Mouse (Mus musculus) layer of hippocampus, adult 9-11 months (tissue): ENCODE data around the gene Rplp2.

Experiments used
- DNase-seq: peaks from one replicate; pipeline ENCODE4 v3.0.0; 2022

Rplp2 gene

DNA sequence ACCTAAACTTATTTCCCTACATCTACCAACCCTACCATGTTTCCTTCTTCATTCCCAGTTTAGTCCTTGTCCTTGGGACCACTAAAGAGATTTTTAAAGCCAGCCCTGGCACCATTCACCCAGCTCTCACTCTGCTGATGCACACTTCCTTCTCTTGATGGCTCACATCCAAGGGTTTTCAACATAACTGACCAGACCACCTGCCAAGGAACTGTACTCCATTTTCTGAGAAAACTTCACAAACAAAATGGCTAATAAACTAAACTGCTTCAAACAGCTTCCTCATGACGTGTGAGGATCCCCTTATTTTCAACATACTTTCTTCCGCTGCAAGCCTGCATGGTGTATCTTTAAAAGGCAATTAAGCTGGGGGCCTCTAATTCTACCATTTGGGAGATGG lies 6.5 kb downstream of the Rplp2 start:
- no peak for DNase-seq

DNA sequence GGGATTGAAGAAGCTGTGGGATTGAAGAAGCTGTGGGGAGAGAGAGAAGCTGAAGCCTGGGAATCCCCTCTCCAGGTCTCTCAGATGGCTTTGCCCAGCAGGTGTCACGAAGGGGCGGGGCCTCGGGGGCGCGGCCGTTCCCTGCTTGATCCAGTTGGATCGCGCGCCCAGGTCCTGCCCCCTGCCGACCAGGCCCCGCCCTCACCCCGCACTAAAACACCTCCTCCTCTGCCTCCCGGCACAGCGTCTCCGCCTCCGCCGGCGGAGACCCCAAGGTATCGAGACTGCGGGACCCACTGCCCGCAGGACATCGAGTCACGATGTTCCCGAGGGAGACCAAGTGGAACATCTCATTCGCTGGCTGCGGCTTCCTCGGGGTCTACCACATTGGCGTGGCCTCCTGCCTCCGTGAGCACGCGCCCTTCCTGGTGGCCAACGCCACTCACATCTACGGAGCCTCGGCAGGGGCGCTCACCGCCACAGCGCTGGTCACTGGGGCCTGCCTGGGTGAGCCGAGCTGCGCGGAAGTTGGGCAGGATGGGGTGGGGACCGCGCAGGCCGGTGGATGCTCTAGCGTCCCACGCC lies 7.9 kb downstream of the Rplp2 start, which contains the start of gene Pnpla2:
Gene Pnpla2 (plus strand): TSS at position 232 of the 585 bp plus-strand sequence.
- DNase-seq, result peak; percentile 92

DNA sequence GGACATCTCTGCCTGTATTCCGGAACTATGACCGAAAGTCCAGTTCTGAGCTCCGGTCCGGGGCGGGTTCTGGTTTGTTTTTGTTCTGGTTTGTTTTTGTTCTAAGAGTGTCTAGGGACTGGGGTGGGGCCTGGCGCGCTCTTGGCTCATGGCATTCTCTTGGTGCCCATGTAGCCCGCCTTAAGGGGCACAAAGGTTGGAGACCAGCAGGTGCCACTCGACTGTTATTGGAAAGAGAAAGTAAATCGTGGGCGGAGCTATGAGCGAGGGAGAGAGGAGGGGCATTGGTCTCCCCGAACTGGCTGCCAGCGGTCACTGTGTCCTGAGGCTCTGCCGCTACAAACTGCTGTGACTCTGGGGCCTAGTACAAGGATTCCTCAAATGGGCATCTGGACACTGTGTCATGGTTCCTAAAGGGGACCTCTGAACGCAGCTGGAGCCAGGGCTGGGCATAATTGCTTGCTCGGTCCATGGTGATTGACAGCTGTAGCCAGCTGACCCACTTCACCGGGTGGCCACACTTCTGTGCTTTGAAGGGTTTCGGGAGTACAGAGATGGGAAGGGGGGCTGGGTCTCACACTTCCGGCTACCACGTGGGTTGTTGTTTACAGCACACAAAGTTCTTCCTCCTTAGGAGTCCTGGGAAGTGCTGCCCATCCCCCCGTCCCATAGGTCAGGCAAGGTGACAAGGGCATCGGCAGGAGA lies 8.6 kb downstream of the Rplp2 start:
- peak; percentile 66 for DNase-seq

DNA sequence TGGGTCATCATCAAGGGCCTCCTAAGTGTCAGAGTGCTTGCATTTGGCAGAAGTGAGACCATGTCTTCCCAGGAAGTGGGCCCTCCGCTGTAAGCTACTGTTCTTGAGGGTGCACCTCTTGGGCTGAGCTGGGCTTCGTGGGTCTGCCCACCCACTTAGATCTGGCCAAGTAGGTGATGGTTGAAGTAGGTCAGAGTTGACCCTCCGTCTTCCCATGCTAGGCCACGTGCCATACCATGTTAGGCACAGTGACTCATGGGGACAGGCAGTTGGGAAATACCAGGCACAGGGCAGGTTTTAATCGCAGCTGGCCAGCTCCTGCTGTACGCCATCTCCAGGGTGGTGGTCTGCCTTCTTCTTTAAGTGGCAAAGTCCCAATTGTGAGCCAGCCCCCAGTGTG lies 9.6 kb downstream of the Rplp2 start:
- DNase-seq, result no peak

DNA sequence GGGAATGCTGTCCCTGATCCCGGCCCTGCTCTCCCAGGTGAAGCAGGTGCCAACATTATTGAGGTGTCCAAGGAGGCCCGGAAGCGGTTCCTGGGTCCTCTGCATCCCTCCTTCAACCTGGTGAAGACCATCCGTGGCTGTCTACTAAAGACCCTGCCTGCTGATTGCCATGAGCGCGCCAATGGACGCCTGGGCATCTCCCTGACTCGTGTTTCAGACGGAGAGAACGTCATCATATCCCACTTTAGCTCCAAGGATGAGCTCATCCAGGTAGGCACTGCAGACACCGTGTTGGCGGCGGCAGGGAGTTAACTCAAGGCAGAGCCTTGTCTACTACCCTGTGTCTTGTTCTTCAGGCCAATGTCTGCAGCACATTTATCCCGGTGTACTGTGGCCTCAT lies 10.1 kb downstream of the Rplp2 start:
- no peak for DNase-seq

DNA sequence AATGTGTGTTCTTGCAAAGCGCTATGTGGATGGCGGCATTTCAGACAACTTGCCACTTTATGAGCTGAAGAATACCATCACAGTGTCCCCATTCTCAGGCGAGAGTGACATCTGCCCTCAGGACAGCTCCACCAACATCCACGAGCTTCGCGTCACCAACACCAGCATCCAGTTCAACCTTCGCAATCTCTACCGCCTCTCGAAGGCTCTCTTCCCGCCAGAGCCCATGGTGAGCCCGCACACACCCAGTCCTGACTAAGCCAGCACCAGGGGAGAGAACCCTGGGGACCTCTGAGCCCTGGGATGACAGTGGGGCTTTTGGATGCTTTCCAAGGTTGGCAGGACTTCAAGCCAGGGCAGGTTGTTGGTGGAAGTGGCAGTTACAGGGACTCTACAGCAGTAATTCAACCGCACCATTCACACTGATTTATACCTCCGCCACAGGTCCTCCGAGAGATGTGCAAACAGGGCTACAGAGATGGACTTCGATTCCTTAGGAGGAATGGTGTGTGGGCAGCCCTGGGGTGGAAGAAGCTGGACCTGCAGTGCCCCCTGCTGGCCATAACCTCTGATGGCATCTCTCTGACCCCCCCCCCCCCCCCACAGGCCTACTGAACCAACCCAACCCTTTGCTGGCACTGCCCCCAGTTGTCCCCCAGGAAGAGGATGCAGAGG lies 11.0 kb downstream of the Rplp2 start:
- DNase-seq, result no peak

DNA sequence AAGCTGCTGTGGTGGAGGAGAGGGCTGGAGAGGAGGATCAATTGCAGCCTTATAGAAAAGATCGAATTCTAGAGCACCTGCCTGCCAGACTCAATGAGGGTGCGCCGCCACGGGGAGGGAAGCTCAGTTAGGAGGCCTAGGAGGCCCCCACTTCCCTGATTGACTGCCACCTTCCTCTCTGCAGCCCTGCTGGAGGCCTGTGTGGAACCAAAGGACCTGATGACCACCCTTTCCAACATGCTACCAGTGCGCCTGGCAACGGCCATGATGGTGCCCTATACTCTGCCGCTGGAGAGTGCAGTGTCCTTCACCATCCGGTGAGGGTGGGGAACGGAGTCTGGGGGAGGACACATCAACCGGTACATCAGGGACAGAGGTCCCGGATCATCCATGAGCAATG lies 11.5 kb downstream of the Rplp2 start:
- DNase-seq, result no peak

DNA sequence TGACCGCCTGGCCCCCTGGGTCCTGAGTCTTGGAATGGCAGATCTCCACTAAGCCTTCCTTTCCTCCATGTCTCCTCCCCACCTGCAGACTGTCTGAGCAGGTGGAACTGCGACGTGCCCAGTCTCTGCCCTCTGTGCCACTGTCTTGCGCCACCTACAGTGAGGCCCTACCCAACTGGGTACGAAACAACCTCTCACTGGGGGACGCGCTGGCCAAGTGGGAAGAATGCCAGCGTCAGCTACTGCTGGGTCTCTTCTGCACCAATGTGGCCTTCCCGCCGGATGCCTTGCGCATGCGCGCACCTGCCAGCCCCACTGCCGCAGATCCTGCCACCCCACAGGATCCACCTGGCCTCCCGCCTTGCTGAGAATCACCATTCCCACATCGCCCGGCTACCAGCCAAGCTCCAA lies 12.1 kb downstream of the Rplp2 start:
- DNase-seq, result no peak

DNA sequence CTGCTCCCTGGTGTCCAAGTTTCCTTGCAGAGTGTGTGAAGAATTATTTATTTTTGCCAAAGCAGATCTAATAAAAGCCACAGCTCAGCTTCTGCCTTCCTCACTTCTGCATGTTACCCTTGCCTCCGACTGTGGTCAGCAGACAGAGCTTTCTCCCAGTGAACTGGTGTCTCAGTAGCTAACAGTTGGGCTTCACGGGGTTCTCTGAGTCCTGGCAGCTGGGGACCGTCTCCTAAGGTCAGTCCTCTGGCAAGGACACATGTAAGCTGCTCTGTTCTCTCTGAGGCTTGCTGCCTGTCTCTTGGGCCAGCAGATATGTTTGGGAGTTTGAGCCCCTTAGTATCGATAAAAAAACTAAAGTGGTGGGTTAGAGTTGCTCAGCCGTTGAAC lies 12.8 kb downstream of the Rplp2 start:
- DNase-seq, result no peak

DNA sequence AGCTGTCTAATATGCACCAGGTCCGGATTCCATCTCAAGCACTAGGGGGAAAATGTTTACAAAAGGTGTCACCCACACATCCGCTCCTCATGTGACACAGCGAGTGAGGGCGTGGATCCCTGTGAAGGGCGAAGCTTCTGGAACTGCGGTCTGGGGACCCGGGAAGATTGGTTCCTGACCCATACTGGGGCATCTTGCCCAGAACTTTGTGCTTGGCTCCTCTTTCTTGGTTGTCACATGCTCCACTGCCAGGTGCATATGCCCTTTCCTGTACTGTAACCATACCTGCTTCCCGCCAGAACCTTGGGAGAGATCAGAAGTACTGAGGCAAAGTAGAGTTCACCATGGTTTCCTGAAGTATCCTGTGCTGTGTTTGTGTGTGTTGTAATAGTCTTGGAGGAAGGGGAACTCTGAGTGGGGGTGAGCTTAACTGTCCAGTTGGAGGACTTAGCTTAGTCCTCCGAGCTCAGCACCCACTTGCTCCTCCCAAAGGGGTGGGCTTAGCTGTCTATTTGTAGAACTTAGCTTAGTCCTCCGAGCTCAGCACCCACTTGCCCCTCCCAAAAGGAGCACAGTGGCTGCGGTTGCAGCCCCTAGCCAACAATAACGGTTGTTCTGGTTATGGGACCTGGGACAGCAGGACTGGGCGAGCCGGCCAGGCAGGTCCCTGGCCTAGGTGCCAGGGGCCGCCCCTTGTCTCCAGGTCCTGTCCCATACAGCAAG lies 13.4 kb downstream of the Rplp2 start, which contains the start of gene Cracr2b:
Gene Cracr2b (plus strand): TSS at position 704 of the 723 bp plus-strand sequence.
- DNase-seq, result peak; percentile 80

DNA sequence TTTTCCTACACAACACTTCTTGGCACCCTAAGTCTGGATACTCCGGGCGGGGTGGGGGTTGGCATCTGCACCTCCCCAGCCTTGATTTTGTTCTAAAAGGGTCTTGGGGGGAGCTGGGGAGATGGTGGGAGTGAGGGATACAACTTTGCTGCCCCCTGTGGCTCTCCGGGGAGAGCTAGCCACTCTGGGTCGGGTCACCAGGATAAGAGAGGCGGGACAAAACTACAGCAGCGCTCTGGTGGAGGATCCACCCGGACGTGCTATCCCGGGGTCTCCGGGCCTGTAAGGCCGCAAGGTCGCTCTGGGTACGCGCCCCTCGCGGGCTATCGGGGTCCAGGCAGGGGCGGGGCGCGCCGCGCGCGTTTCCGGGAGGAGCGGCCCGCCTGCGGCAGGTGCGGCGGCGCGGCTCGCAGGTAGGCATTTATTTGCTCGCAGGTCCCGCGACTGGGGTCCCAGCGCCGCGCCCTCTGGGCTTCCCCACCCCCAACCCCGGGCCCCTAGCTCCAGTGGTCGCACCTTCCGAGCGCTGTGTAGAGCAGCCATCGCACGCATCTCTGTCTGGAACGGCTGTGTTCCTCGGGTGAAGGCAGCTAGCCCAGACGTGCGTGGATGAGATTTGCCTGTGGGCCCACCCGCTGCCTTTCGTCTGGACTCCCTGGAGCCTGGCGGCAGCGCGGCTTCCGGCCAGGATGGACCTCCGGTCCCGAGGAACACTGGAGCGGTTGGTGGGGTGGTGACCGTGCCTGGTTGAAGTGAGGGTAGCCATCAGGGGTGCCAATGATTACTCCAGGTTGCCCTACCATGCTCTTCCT lies 14.6 kb downstream of the Rplp2 start:
- no peak for DNase-seq

DNA sequence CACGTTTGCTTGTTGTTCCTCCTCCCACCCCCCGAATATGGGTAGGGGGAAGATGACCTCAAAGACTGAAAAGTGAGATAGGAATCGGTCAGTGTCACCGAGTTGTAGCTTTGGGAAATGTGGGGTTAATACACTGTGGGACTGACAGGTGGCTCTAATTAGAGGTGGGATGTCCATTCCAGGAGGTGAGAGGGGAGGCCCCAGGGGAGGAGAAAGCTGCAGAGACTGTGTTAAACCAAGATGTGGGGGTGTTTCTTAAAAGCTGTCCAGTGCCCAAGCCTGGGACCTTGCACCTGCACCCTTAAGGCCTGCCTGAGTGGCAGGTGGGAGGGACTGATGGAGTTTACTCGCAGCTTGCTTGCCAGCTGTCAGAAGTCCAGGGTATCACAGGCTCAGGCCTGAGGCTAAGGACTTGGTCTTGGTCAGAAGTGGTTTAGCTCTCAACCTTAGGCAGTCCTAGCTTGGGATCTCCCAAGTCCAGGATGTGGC lies 15.2 kb downstream of the Rplp2 start:
- no peak for DNase-seq

DNA sequence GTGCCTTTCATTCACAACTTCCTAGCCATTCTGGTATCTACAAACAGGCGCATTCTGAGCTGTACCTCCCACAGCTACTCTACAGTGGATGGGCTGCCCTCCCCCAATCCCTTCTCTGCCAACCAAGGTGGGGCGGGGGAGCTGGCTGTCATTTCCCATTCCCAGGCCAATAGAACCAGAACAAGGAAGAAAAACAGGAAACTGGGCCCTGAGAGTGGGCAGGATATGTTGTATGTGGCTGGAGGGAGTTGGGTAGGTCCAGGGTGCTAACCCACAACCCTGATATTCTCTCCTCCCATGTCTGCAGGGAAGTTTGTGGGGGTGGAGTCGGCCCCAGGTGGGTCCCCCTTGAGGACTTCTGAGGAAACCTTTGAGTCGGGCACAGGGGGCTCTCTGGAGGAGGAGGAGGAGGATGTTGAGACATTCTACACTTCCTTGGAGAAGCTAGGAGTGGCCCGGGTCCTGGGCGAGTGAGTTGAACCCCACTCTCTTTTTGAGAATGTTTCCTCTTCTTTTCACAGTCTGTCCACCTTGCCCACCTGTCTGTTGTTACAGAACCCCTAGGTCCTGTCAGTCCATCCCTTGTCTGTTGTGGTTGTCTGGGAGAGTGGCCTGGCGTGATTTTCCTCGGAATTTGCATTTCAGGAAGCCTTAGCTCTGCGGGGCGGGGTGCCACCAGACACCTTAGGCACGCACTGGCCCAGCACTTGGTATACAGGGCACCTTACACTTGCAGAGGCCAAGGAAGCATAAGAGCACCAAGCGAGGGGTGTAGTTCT lies 16.8 kb downstream of the Rplp2 start:
- no peak for DNase-seq

DNA sequence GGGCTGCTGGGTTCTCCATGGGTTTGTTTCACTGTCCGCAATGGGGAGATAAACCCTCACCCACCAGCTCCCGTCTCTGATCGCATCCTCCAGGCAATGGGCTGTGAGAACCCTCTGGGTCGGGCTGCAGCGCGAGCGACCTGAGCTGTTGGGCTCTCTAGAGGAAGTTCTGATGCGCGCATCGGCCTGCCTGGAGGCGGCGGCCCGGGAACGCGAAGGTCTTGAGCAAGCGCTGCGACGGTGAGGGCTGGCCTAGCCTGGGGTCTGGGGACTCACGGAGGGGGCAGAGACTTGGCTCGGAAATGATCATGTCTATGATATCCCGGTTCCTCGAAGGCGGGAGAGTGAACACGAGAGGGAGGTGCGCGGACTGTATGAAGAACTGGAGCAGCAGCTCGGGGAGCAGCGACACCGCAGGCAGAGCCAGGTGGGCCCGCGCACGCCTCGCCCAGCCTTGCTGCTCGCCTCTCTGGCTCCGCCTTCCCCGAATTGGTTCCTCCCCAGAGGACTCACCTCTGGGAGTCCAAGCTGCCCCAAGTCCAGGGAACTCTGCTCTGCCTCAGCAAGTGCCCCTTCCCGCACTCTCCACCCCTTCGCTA lies 17.5 kb downstream of the Rplp2 start:
- DNase-seq, result no peak

DNA sequence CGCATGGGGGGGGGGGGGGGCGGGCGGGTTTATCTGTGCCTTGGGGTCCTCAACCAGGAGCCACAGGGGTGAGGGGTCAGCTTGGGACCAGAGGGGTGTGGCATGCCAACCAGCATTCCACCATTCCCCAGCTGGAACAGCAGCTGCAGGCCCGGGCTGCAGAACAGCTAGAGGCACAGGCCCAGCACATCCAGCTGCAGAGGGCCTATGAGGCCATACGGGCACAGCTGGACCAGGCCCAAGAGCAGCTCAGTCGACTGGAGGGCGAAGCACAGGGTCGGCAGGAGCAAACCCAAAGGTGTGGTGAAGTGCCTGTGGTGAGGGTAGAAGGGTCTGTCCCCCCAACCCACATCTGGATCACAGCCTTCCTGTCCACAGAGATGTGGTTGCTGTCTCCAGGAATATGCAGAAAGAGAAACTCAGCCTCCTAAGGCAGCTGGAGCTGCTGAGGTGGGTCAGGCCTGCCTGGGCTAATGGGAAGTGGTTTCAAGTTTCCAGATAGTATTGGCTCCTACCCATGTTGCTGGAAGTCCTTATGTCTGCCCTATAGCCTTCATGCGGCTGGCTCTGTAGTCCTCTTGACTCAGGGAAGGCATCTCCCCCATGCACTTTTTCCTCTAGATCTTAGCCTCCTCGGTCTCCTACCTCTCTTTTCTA lies 18.3 kb downstream of the Rplp2 start:
- DNase-seq, result no peak

DNA sequence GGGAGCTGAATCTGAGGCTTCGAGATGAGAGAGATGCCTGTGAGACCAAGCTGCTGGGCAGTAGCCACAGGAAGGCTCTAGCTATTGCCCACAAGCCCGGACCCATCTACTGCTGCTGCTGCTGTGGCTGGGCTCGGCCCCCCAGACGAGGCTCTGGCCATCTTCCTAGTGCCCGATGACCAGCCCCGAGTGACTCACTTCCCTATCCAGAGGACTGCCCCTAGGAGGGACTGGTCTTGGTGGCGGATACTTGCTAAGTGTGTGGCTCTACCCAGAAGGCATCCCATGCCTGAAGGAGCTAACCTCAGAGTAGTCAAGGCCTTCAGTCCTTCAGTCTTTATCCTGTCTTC lies 18.9 kb downstream of the Rplp2 start:
- no peak for DNase-seq

DNA sequence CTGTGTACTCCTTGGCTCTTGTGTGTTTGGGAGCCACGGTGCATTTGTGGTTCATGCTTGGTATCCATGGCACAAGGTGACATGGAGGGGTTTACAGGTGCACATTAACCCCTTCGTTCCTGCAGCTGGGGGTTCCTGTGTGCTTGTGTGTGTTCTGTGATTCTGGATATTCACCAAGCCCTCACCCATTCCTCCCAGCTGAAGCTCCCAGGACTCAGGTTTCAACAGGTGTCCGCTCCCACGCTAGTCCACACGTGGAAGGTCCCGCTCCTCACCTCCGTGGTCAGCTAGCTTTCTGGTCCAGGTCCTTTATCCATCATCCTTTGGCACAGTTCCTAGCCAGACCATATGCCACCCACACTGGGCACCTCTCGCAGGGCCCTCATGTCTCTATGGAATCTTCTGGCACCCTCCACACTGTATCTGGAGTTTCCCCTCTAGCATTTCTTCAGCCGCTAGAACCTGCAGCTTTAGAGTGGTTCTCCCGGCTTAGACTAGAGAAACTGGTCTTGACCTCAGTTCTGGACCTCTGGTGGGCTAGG lies 19.5 kb downstream of the Rplp2 start:
- no peak for DNase-seq

DNA sequence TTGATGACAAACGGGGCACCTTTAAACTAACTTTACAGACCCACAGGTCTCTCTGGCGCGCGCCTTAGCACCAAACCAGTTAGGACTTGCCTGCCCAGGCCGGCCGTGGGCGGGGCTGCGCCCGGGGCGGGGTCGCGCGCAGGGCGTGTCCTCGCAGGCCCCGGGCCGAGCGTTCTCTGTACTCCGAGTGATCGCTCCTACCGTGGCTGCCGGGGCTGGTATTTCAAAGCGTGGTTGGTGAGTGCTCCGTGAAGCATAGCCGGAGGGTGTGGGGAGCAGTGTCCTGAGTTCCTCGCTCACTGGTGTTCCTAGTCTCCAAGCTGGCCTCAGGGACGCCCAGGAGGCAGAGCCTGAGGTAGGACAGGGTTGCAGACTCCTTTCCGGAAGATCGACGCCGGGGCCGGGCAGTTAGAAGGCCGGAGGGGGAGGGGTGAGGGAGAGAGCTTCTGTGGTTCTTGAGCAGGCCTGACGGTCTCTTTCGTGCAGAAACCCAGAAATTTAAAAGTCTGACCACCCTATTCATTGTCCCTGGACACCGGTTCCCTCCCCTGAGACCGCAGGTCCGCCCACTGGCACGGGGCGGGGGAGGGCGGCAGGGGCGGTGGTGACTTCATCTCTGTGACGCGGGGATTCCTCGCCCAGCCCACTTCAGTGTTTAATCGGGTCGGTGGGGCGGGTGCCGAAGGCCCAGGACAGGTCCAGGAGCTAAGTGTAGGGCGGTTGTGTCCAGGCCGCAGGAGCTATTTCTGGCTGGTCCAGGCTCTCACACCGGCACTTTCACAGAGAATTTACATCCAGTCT lies 20.3 kb downstream of the Rplp2 start, which contains the start of gene Cd151:
Gene Cd151 (plus strand): TSS at position 163 of the 801 bp plus-strand sequence.
- DNase-seq, result peak; percentile 72

DNA sequence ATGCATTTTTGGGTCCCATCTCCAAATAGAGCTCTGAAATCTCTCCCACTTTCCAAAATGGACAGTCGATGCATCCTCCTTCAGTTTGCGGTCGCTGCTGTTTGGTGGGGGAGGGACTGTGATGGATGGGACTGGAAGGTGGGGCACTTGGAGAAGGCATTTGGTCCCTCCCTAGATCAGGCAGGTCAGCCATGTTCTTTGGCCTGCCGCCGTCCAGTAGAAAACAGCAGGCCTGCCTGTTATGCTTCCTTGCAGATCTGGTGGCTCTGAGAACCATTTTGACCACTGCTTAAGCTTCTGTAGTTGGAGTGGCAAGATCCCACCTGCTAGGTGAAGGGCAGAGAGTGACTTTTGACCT lies 21.0 kb downstream of the Rplp2 start:
- no peak for DNase-seq
